Mouse (Mus musculus) hindbrain, postnatal 0 days (tissue): Measurements from ENCODE around the gene Dlg3. TPM values are rescaled to one million over a fixed set of nuclear protein-coding genes. Genes with fewer than 3 reads are reported as not detected.

Experiments
- ATAC-seq: fragments of 200-750 bp; cut with Nextera tagmentation; 2 replicates; pipeline ENCODE4 v1.8.0; 2017; ENCODE audit warnings: mild to moderate bottlenecking, moderate TSS enrichment, moderate library complexity
- DNase-seq: peaks from one replicate; pipeline ENCODE4 v3.0.0-alpha.2; 2015; ENCODE audit warnings: low spot score
- H3K27ac ChIP-seq: fragments of 300-500 bp; sonication (generic); 2 replicates; pipeline ENCODE4 v1.5.1; 2014; ENCODE audit warnings: mild to moderate bottlenecking
- H3K27me3 ChIP-seq: fragments of 300-500 bp; sonication (generic); 2 replicates; pipeline ENCODE4 v1.6.1; 2014; ENCODE audit warnings: low read length, mixed read lengths; ENCODE audit not compliant: insufficient read depth
- H3K36me3 ChIP-seq: fragments of 300-500 bp; sonication (generic); 2 replicates; pipeline ENCODE4 v1.6.1; 2014; ENCODE audit warnings: low read length, mixed read lengths; ENCODE audit not compliant: insufficient read depth
- H3K4me1 ChIP-seq: fragments of 300-500 bp; sonication (generic); 2 replicates; pipeline ENCODE4 v1.6.1; 2014; ENCODE audit warnings: antibody characterized with exemption, low read length, mixed read lengths; ENCODE audit not compliant: insufficient read depth
- H3K4me2 ChIP-seq: fragments of 300-500 bp; sonication (generic); 2 replicates; pipeline ENCODE4 v1.6.1; 2014; ENCODE audit warnings: low read depth, mild to moderate bottlenecking, low read length, moderate library complexity, mixed read lengths
- H3K4me3 ChIP-seq: fragments of 300-500 bp; sonication (generic); 2 replicates; pipeline ENCODE4 v1.5.1; 2014; ENCODE audit warnings: low read length
- H3K9ac ChIP-seq: fragments of 300-500 bp; sonication (generic); replicated peaks from 2 replicates; pipeline ENCODE4 v1.6.1; 2014; ENCODE audit warnings: mild to moderate bottlenecking, low read length, moderate library complexity, mixed read lengths
- H3K9me3 ChIP-seq: fragments of 300-500 bp; sonication (generic); 2 replicates; pipeline ENCODE4 v1.6.1; 2016; ENCODE audit warnings: low read length, mixed read lengths
- CTCF ChIP-seq: IDR thresholded peaks from 2 replicates; pipeline ENCODE4 v1.5.1; 2016; ENCODE audit warnings: antibody characterized with exemption, control low read depth, low read depth
- WGBS: fragments of 180-500 bp; shearing (Covaris S2); extraction: QIAGEN DNeasy Blood & Tissue Kit; methylation state at CpG from one replicate; pipeline ENCODE4 v1.1.7; 2014; 5-methylcytosine and 5-hydroxymethylcytosine counted together
- polyA plus RNA-seq: library from polyadenylated mRNA; unstranded; fragments of >200 nt; fragmentation: Nextera tagmentation; extraction: Ambion mirVana; gene quantifications from 2 replicates; pipeline ENCODE4 v1.2.1, GENCODE M21; 2015
- total RNA-seq: library from RNA; depleted of rRNA; stranded (reverse); fragments of >200 nt; gene quantifications from 2 replicates; pipeline ENCODE4 v1.2.3, GENCODE M21; 2014; rRNA removed

Gene Dlg3
- total RNA-seq = 35.5 and 39.9 TPM in 2 replicates
- 2.9 and 3.7 TPM in 2 replicates for polyA plus RNA-seq

DNA sequence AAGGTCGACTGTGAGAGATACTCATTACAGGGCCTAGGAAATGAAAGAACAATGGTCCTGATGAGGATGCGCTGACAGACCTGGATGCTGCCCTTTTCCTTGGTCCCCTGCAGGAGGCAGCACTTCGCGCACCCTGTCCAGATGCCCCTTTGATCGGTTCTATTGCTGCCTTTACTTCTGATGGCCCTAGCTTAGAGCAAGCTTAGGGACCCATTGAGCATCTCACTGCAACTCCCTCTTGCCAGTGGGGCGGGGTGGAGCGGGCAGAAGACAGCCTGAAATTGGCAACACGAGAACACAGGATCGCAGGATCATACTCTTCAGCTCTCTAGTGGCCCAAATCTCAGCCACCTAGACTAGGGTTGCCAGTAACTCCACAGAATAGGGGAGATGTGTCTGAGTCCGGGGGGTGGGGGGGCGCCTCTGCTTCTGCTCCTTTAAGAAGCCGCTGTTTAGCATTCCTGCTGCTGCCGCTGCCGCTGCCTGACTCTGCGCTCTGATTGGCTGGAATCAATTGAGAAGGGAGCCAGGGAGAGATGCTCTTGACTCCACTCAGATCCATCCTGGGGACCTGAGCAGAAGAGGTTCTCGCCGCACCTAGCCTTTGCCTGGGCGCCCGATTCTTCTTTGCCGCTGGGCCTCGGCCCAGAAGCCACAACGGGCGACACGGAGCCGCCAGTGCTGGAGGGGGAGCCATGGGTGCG lies at the start of gene Dlg3:
TSS of gene Dlg3 (plus strand) at position 542 of the 704 bp plus-strand sequence.
- WGBS = 26% methylated on average over 26 of the region's 26 CpGs
- peak within 1 kb of the TSS; percentile 56 for H3K4me2 ChIP-seq
- TF ChIP-seq CTCF = peak; percentile 54
- H3K9me3 ChIP-seq = no peaks in the 10 kb centered on the region
- H3K4me1 ChIP-seq = no peaks in the 10 kb centered on the region
- ATAC-seq = peak; percentile 91
- H3K27ac ChIP-seq = peak within 1 kb of the TSS; percentile 82
- H3K36me3 ChIP-seq = no peaks in the 10 kb centered on the region
- peak; percentile 87 for DNase-seq
- no peaks in the 10 kb centered on the region for H3K27me3 ChIP-seq
- H3K9ac ChIP-seq = peak within 1 kb of the TSS; percentile 71
- H3K4me3 ChIP-seq = peak within 1 kb of the TSS; percentile 64

DNA sequence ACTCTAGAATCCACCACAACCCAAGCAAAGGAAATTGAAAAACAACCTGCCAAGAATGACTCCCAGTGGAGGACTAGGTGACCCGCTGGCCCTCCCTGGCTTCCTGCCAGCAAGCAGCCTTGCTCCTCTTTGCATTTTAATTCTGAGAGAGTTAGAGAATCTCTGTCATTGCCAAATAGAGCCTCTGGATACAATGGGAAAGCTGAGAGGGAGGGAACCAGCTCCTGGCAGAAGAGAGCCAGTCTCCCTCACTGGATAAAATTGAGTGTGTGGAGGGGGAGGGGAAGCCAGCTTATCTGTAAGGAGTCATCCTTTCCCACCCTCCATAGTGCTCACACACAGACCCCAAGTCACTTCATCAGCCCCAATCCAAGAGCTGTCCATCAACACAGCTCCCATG lies 38.6 kb upstream of the Dlg3 start:
- DNase-seq (peak; percentile 67), ATAC-seq (peak; percentile 58)
- Histone ChIP-seq H3K9ac (no peak overlapping the region), H3K27me3 (no peaks in the 10 kb centered on the region), H3K4me1 (no peaks in the 10 kb centered on the region), H3K36me3 (no peaks in the 10 kb centered on the region), H3K4me3 (no peak overlapping the region), H3K27ac (peak overlapping the region; percentile 69; the same call in 1 of the 2 replicates), H3K9me3 (no peaks in the 10 kb centered on the region), H3K4me2 (no peak overlapping the region)
- WGBS = 53% methylated on average over 1 of the region's 1 CpGs
- TF ChIP-seq CTCF = no peak

DNA sequence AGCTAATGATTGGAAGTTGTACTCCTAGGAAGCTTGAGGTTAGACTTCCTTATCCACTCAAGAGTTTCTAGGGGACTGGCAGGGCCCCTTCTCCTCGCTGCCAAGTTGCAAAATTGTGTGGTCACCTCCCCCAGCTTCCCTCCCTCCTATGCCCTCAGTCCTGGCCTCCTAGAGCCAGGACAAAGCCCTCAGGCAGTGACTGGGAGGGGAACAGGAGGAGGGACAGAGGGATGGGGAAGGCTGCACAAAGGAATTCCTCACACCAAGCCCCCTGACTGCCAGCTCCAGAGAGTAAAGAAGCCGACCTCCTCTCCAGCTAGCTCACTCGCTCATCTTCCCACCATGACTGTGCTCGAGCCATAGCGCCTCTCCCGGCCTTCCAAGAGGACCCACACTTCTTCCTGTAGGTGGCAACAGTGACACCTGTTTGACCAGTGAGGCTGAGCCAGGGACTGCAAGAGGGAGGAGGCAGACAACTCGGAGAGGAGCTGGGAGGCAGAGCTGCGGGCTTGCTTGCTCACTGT lies 37.8 kb upstream of the Dlg3 start, which contains the start of gene Gdpd2:
TSS of gene Gdpd2 (plus strand) at position 209 of the 524 bp plus-strand sequence.
- peak; percentile 72 for DNase-seq
- Histone ChIP-seq H3K9me3 (no peaks in the 10 kb centered on the region), H3K4me3 (peak within 1 kb of the TSS; percentile 29), H3K9ac (peak within 1 kb of the TSS; percentile 25; the same call in 1 of the 2 replicates), H3K36me3 (no peaks in the 10 kb centered on the region), H3K27me3 (no peaks in the 10 kb centered on the region), H3K4me2 (peak within 1 kb of the TSS; percentile 49), H3K27ac (peak within 1 kb of the TSS; percentile 69), H3K4me1 (no peaks in the 10 kb centered on the region)
- peak; percentile 71 for TF ChIP-seq CTCF
- ATAC-seq = peak; percentile 91
- WGBS = 35% methylated on average over 8 of the region's 8 CpGs

DNA sequence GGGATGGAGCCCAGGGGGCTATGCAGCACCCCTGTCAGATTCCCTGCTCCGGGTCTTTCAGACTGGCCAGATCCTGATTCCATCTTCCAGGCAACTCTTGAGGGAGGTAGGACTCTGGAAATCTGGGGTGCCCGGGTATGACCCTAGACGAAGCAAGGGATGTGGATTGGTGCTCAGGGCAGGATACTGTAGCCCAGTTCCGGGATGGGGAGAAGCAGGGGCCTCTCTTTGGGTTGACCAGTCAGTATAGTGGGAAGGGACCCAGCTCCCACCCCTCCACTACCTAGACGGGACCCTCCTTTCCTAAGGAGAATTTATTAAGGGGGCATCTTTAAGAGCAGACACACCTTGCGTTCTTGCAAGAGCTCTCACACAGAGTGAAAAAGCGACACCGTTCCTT lies 37.3 kb upstream of the Dlg3 start:
- Histone ChIP-seq H3K36me3 (no peaks in the 10 kb centered on the region), H3K9ac (peak overlapping the region; percentile 25; the same call in 1 of the 2 replicates), H3K9me3 (no peaks in the 10 kb centered on the region), H3K4me3 (peak overlapping the region; percentile 29), H3K27me3 (no peaks in the 10 kb centered on the region), H3K27ac (peak overlapping the region; percentile 69), H3K4me2 (peak overlapping the region; percentile 49), H3K4me1 (no peaks in the 10 kb centered on the region)
- DNase-seq = no peak
- ATAC-seq = peak; percentile 57
- 41% methylated on average over 8 of the region's 8 CpGs for WGBS
- TF ChIP-seq CTCF = no peak

DNA sequence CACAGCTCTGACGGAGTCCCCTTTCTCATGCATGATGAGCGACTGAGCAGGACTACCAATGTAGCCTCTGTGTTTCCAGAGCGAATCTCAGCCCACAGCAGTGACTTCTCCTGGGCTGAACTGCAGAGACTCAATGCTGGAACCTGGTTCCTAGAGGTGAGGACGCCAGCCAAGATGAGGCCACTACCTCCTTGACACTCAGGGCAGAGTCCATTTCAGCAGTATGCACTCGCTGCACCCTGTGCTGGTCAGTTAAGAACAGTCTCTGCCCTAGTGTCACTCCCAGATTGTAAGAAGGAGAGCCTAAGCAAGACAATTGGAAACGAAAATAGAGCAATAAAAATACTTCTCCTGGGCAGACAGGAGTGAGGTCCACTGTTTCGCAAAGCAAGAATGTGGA lies 33.2 kb upstream of the Dlg3 start:
- Histone ChIP-seq H3K9ac (no peak overlapping the region), H3K36me3 (no peaks in the 10 kb centered on the region), H3K4me3 (no peak overlapping the region), H3K27me3 (no peaks in the 10 kb centered on the region), H3K9me3 (no peaks in the 10 kb centered on the region), H3K4me1 (no peaks in the 10 kb centered on the region), H3K27ac (no peak overlapping the region), H3K4me2 (no peak overlapping the region)
- DNase-seq (no peak), ATAC-seq (no peak)
- TF ChIP-seq CTCF = no peak
- 79% methylated on average over 7 of the region's 7 CpGs for WGBS

DNA sequence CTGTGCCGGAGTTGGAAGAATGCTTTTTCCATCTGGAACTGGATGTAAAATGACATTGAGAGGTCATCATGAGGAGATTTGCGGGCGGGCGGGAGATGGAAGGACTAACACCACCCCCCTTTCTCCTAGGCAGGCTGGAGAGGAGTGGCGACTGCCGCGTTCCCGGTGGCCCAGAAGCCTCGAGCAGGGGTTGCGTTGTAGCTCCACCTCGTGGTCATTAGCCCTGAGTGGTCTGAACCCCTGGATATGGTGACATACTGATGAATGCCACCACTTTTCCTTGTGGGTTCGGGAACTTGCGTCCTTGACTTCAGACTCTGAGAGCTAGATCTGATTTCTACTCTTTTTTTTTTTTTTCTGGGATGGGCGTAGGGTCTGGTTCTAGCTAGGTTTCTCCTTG lies 28.6 kb upstream of the Dlg3 start:
- no peaks in the 10 kb centered on the region for H3K9me3 ChIP-seq
- H3K27ac ChIP-seq = peak overlapping the region; percentile 41; the same call in 1 of the 2 replicates
- peak overlapping the region; percentile 51 for H3K4me2 ChIP-seq
- H3K36me3 ChIP-seq = no peaks in the 10 kb centered on the region
- 22% methylated on average over 14 of the region's 14 CpGs for WGBS
- peak overlapping the region; percentile 27 for H3K4me3 ChIP-seq
- ATAC-seq (peak; percentile 82), DNase-seq (peak; percentile 77)
- TF ChIP-seq CTCF = peak; percentile 72
- H3K4me1 ChIP-seq = no peaks in the 10 kb centered on the region
- H3K9ac ChIP-seq = 0 out of 2 replicates have a peak overlapping the region, but pooled peaks have one; percentile 21
- H3K27me3 ChIP-seq = no peaks in the 10 kb centered on the region
